Mouse (Mus musculus) heart, embryonic 16.5 days (tissue): ENCODE measurements at regions not wholly inside any gene's neighbourhood (a gene's known extent, or its start where the extent isn't known, plus 50 kb on each side); places are given as distances from the start of the nearest gene placed in this dataset.

Experiments used
- ATAC-seq: fragments of 200-750 bp; cut with Nextera tagmentation; replicated peaks from 2 replicates; pipeline ENCODE4 v1.8.0; 2017; ENCODE audit warnings: moderate number of reproducible peaks; ENCODE audit not compliant: insufficient read depth, low FRiP score; ENCODE audit errors: extremely low read depth
- H3K27ac ChIP-seq: fragments of 300-500 bp; sonication (generic); 2 replicates; pipeline ENCODE4 v1.5.1; 2014; ENCODE audit warnings: mild to moderate bottlenecking, low read length, control low read depth, moderate library complexity
- H3K27me3 ChIP-seq: fragments of 300-500 bp; sonication (generic); 2 replicates; pipeline ENCODE4 v1.6.1; 2014; ENCODE audit warnings: low read length, mixed read lengths; ENCODE audit not compliant: control insufficient read depth, insufficient read depth
- H3K36me3 ChIP-seq: fragments of 300-500 bp; sonication (generic); 2 replicates; pipeline ENCODE4 v1.6.1; 2014; ENCODE audit not compliant: control insufficient read depth, insufficient read depth
- H3K4me1 ChIP-seq: fragments of 300-500 bp; sonication (generic); 2 replicates; pipeline ENCODE4 v1.6.1; 2014; ENCODE audit warnings: low read length, mixed read lengths; ENCODE audit not compliant: control insufficient read depth, insufficient read depth
- H3K4me2 ChIP-seq: fragments of 300-500 bp; sonication (generic); 2 replicates; pipeline ENCODE4 v1.6.1; 2014; ENCODE audit warnings: low read depth, mild to moderate bottlenecking, control low read depth, low read length
- H3K4me3 ChIP-seq: fragments of 300-500 bp; sonication (generic); 2 replicates; pipeline ENCODE4 v1.5.1; 2014; ENCODE audit warnings: mild to moderate bottlenecking, control low read depth, low read length
- H3K9ac ChIP-seq: fragments of 300-500 bp; sonication (generic); 2 replicates; pipeline ENCODE4 v1.6.1; 2014; ENCODE audit warnings: low read length, control low read depth
- H3K9me3 ChIP-seq: fragments of 300-500 bp; sonication (generic); replicated peaks from 2 replicates; pipeline ENCODE4 v1.6.1; 2016; ENCODE audit warnings: low read length; ENCODE audit not compliant: control insufficient read depth
- WGBS: fragments of 180-500 bp; shearing (Covaris S2); extraction: QIAGEN DNeasy Blood & Tissue Kit; methylation state at CpG from one replicate; pipeline ENCODE4 v1.1.7; 2014; 5-methylcytosine and 5-hydroxymethylcytosine counted together

GRCm38 (mm10) chr4:47846389-47847318 is 198.3 kb upstream of the Nr4a3 start:
- H3K4me2 ChIP-seq, result no peak overlapping the region
- no peak overlapping the region for H3K27ac ChIP-seq
- ATAC-seq, result no peak

GRCm38 (mm10) chr4:47861151-47861550 is 183.8 kb upstream of the Nr4a3 start:
- no peak overlapping the region for H3K27ac ChIP-seq
- no peak overlapping the region for H3K4me3 ChIP-seq
- 61% methylated on average over 6 of the region's 6 CpGs for WGBS
- no peak overlapping the region for H3K4me2 ChIP-seq
- H3K9me3 ChIP-seq, result no peaks in the 10 kb centered on the region
- no peak for ATAC-seq
- no peaks in the 10 kb centered on the region for H3K36me3 ChIP-seq
- no peak overlapping the region for H3K9ac ChIP-seq
- H3K4me1 ChIP-seq, result no peaks in the 10 kb centered on the region
- H3K27me3 ChIP-seq, result no peaks in the 10 kb centered on the region

More at GRCm38 (mm10) chr4:47846389-47847318, 198.3 kb upstream of the Nr4a3 start:
- H3K4me1 ChIP-seq, result peaks cover 4% of the 10 kb centered on the region; the same call in 1 of the 2 replicates
- WGBS, result 47% methylated on average over 12 of the region's 12 CpGs
- no peak overlapping the region for H3K4me3 ChIP-seq
- no peaks in the 10 kb centered on the region for H3K36me3 ChIP-seq
- H3K9me3 ChIP-seq, result 0 out of 2 replicates have a peak, but pooled peaks cover 2% of the 10 kb centered on the region
- H3K9ac ChIP-seq, result no peak overlapping the region
- H3K27me3 ChIP-seq, result no peaks in the 10 kb centered on the region

- no peak overlapping the region for H3K9ac ChIP-seq
- H3K27me3 ChIP-seq, result no peaks in the 10 kb centered on the region
- H3K4me1 ChIP-seq, result no peaks in the 10 kb centered on the region
- no peak for ATAC-seq
- 90% methylated on average over 7 of the region's 7 CpGs for WGBS
- no peaks in the 10 kb centered on the region for H3K36me3 ChIP-seq
- H3K4me3 ChIP-seq, result no peak overlapping the region
- no peak overlapping the region for H3K4me2 ChIP-seq
- H3K9me3 ChIP-seq, result no peaks in the 10 kb centered on the region
- no peak overlapping the region for H3K27ac ChIP-seq
These were observed 174.8 kb upstream of the Nr4a3 start for GRCm38 (mm10) chr4:47870010-47870637.

GRCm38 (mm10) chr4:47870638-47871019 is 174.3 kb upstream of the Nr4a3 start:
- no peak overlapping the region for H3K27ac ChIP-seq
- no peak for ATAC-seq
- H3K4me2 ChIP-seq, result no peak overlapping the region
- H3K4me3 ChIP-seq, result no peak overlapping the region
- whole genome bisulfite sequencing, result 74% methylated on average over 5 of the region's 5 CpGs
- no peaks in the 10 kb centered on the region for H3K27me3 ChIP-seq
- H3K36me3 ChIP-seq, result no peaks in the 10 kb centered on the region
- H3K4me1 ChIP-seq, result no peaks in the 10 kb centered on the region
- H3K9ac ChIP-seq, result no peak overlapping the region
- no peaks in the 10 kb centered on the region for H3K9me3 ChIP-seq

- no peaks in the 10 kb centered on the region for H3K36me3 ChIP-seq
- H3K4me2 ChIP-seq, result no peak overlapping the region
- H3K4me1 ChIP-seq, result no peaks in the 10 kb centered on the region
- H3K9me3 ChIP-seq, result no peaks in the 10 kb centered on the region
- no peak overlapping the region for H3K4me3 ChIP-seq
- no peak for ATAC-seq
- no peaks in the 10 kb centered on the region for H3K27me3 ChIP-seq
- H3K27ac ChIP-seq, result no peak overlapping the region
- WGBS, result 60% methylated on average over 9 of the region's 9 CpGs
- H3K9ac ChIP-seq, result no peak overlapping the region
These were observed 163.4 kb upstream of the Nr4a3 start for GRCm38 (mm10) chr4:47881560-47881959.

- Histone ChIP-seq H3K4me3 (no peak overlapping the region), H3K4me2 (no peak overlapping the region), H3K9ac (no peak overlapping the region), H3K9me3 (no peaks in the 10 kb centered on the region), H3K27ac (no peak overlapping the region), H3K36me3 (no peaks in the 10 kb centered on the region), H3K4me1 (no peaks in the 10 kb centered on the region), H3K27me3 (no peaks in the 10 kb centered on the region)
- ATAC-seq, result no peak
- 68% methylated on average over 10 of the region's 10 CpGs for WGBS
These were observed 162.9 kb upstream of the Nr4a3 start for GRCm38 (mm10) chr4:47882076-47882475.

- 59% methylated on average over 7 of the region's 7 CpGs for WGBS
- Histone ChIP-seq H3K27ac (no peak overlapping the region), H3K9me3 (no peaks in the 10 kb centered on the region), H3K36me3 (no peaks in the 10 kb centered on the region), H3K27me3 (no peaks in the 10 kb centered on the region), H3K4me1 (no peaks in the 10 kb centered on the region), H3K9ac (no peak overlapping the region), H3K4me2 (no peak overlapping the region), H3K4me3 (no peak overlapping the region)
- no peak for ATAC-seq
These were observed 145.4 kb upstream of the Nr4a3 start for GRCm38 (mm10) chr4:47899579-47899978.

- no peak overlapping the region for H3K4me2 ChIP-seq
- H3K27me3 ChIP-seq, result no peaks in the 10 kb centered on the region
- H3K36me3 ChIP-seq, result no peaks in the 10 kb centered on the region
- H3K4me1 ChIP-seq, result no peaks in the 10 kb centered on the region
- no peak for ATAC-seq
- WGBS, result 86% methylated on average over 12 of the region's 12 CpGs
- H3K9ac ChIP-seq, result no peak overlapping the region
- H3K27ac ChIP-seq, result no peak overlapping the region
- no peak overlapping the region for H3K4me3 ChIP-seq
- H3K9me3 ChIP-seq, result peaks cover 3% of the 10 kb centered on the region; the same call in 1 of the 2 replicates
These were observed 142.2 kb upstream of the Nr4a3 start for GRCm38 (mm10) chr4:47902749-47903148.

- Histone ChIP-seq H3K4me1 (no peaks in the 10 kb centered on the region; the same call in 1 of the 2 replicates), H3K9me3 (peaks cover 3% of the 10 kb centered on the region; the same call in 1 of the 2 replicates), H3K27me3 (no peaks in the 10 kb centered on the region), H3K4me3 (no peak overlapping the region), H3K4me2 (no peak overlapping the region), H3K27ac (no peak overlapping the region), H3K9ac (no peak overlapping the region), H3K36me3 (no peaks in the 10 kb centered on the region)
- WGBS, result 63% methylated on average over 1 of the region's 1 CpGs
- ATAC-seq, result no peak
These were observed 132.7 kb upstream of the Nr4a3 start for GRCm38 (mm10) chr4:47912259-47912658.
